Mouse (Mus musculus) forebrain, embryonic 14.5 days (tissue): ENCODE data around the gene Aldh1l1. TPM values are rescaled to one million over a fixed set of nuclear protein-coding genes. Genes with fewer than 3 reads are reported as not detected.

ENCODE experiments used
- ATAC-seq: fragments of 200-750 bp; cut with Nextera tagmentation; 2 replicates; pipeline ENCODE4 v1.8.0; 2017; ENCODE audit warnings: mild to moderate bottlenecking, moderate library complexity
- DNase-seq: peaks from one replicate; pipeline ENCODE4 v3.0.0-alpha.2; 2015; ENCODE audit warnings: low spot score
- H3K27ac ChIP-seq: fragments of 300-500 bp; sonication (generic); 2 replicates; pipeline ENCODE4 v1.5.1; 2014; ENCODE audit warnings: low read depth, mild to moderate bottlenecking, control low read depth, low read length, moderate library complexity
- H3K27me3 ChIP-seq: fragments of 300-500 bp; sonication (generic); replicated peaks from 2 replicates; pipeline ENCODE4 v1.6.1; 2014; ENCODE audit warnings: low read length, control low read depth, mixed read lengths; ENCODE audit not compliant: control insufficient read depth, insufficient read depth
- H3K36me3 ChIP-seq: fragments of 300-500 bp; sonication (generic); 2 replicates; pipeline ENCODE4 v1.6.1; 2014; ENCODE audit warnings: low read length, control low read depth; ENCODE audit not compliant: control insufficient read depth, insufficient read depth
- H3K4me1 ChIP-seq: fragments of 300-500 bp; sonication (generic); 2 replicates; pipeline ENCODE4 v1.6.1; 2014; ENCODE audit warnings: antibody characterized with exemption, low read length, control low read depth; ENCODE audit not compliant: control insufficient read depth, insufficient read depth
- H3K4me2 ChIP-seq: fragments of 300-500 bp; sonication (generic); 2 replicates; pipeline ENCODE4 v1.6.1; 2014; ENCODE audit warnings: mild to moderate bottlenecking, control low read depth, low read length
- H3K4me3 ChIP-seq: fragments of 300-500 bp; sonication (generic); 2 replicates; pipeline ENCODE4 v1.5.1; 2014; ENCODE audit warnings: low read depth, low read length, control low read depth
- H3K9ac ChIP-seq: fragments of 300-500 bp; sonication (generic); 2 replicates; pipeline ENCODE4 v1.6.1; 2014; ENCODE audit warnings: mild to moderate bottlenecking, low read length, control low read depth, moderate library complexity
- H3K9me3 ChIP-seq: fragments of 300-500 bp; sonication (generic); replicated peaks from 2 replicates; pipeline ENCODE4 v1.6.1; 2016; ENCODE audit warnings: low read length, control low read depth, mixed read lengths; ENCODE audit not compliant: control insufficient read depth
- WGBS: fragments of 180-500 bp; shearing (Covaris S2); extraction: QIAGEN DNeasy Blood & Tissue Kit; methylation state at CpG from one replicate; pipeline ENCODE4 v1.1.7; 2014; 5-methylcytosine and 5-hydroxymethylcytosine counted together
- polyA plus RNA-seq: library from polyadenylated mRNA; unstranded; fragments of >200 nt; fragmentation: Nextera tagmentation; extraction: Ambion mirVana; gene quantifications from 2 replicates; pipeline ENCODE4 v1.2.1, GENCODE M21; 2014

Gene Aldh1l1
- polyA plus RNA-seq, 1 experiment from 2014 or later = 15.8 TPM

- ATAC-seq (no peak), DNase-seq (no peak)
- H3K36me3 ChIP-seq = no peaks in the 10 kb centered on the region
- H3K27me3 ChIP-seq = no peaks in the 10 kb centered on the region
- WGBS = 85% methylated on average over 3 of the region's 3 CpGs
- H3K4me2 ChIP-seq = no peak overlapping the region
- no peak overlapping the region for H3K4me3 ChIP-seq
- H3K27ac ChIP-seq = no peak overlapping the region
- no peak overlapping the region for H3K9ac ChIP-seq
- peaks cover 5% of the 10 kb centered on the region; the same call in 1 of the 2 replicates for H3K4me1 ChIP-seq
- no peaks in the 10 kb centered on the region for H3K9me3 ChIP-seq
Observed at GRCm38 (mm10) chr6:90494155-90494554, 7.9 kb downstream of the Aldh1l1 start.

GRCm38 (mm10) chr6:90494566-90494965 is 8.3 kb downstream of the Aldh1l1 start:
- no peak overlapping the region for H3K27ac ChIP-seq
- H3K4me3 ChIP-seq = no peak overlapping the region

GRCm38 (mm10) chr6:90495282-90495912 is 9.2 kb downstream of the Aldh1l1 start:
- Histone ChIP-seq H3K27me3 (no peaks in the 10 kb centered on the region), H3K4me3 (no peak overlapping the region), H3K27ac (no peak overlapping the region), H3K4me2 (no peak overlapping the region), H3K36me3 (no peaks in the 10 kb centered on the region), H3K9ac (no peak overlapping the region), H3K4me1 (peaks cover 5% of the 10 kb centered on the region; the same call in 1 of the 2 replicates), H3K9me3 (no peaks in the 10 kb centered on the region)
- 51% methylated on average over 7 of the region's 7 CpGs for WGBS
- peak; percentile 66 for ATAC-seq
- DNase-seq = peak; percentile 55

More at GRCm38 (mm10) chr6:90494566-90494965, 8.3 kb downstream of the Aldh1l1 start:
- Histone ChIP-seq H3K4me2 (no peak overlapping the region), H3K9me3 (no peaks in the 10 kb centered on the region), H3K36me3 (no peaks in the 10 kb centered on the region), H3K9ac (no peak overlapping the region), H3K27me3 (no peaks in the 10 kb centered on the region), H3K4me1 (peaks cover 5% of the 10 kb centered on the region; the same call in 1 of the 2 replicates)
- ATAC-seq = no peak
- WGBS = 88% methylated on average over 3 of the region's 3 CpGs
- DNase-seq = no peak

- no peak for ATAC-seq
- Histone ChIP-seq H3K9me3 (no peaks in the 10 kb centered on the region), H3K9ac (no peak overlapping the region), H3K27ac (no peak overlapping the region), H3K4me2 (no peak overlapping the region), H3K4me3 (no peak overlapping the region), H3K36me3 (no peaks in the 10 kb centered on the region), H3K4me1 (peaks cover 5% of the 10 kb centered on the region; the same call in 1 of the 2 replicates), H3K27me3 (no peaks in the 10 kb centered on the region)
- DNase-seq = no peak
- WGBS = 71% methylated on average over 3 of the region's 3 CpGs
Observed at GRCm38 (mm10) chr6:90496217-90496616, 10.0 kb downstream of the Aldh1l1 start.

- no peak overlapping the region for H3K4me2 ChIP-seq
- no peaks in the 10 kb centered on the region for H3K9me3 ChIP-seq
- H3K9ac ChIP-seq = no peak overlapping the region
- WGBS = 31% methylated on average over 4 of the region's 4 CpGs
- H3K27me3 ChIP-seq = no peaks in the 10 kb centered on the region
- no peaks in the 10 kb centered on the region for H3K36me3 ChIP-seq
- peaks cover 5% of the 10 kb centered on the region; the same call in 1 of the 2 replicates for H3K4me1 ChIP-seq
- no peak overlapping the region for H3K4me3 ChIP-seq
- H3K27ac ChIP-seq = no peak overlapping the region
- DNase-seq (no peak), ATAC-seq (no peak)
Observed at GRCm38 (mm10) chr6:90499509-90499908, 13.3 kb downstream of the Aldh1l1 start.

- ATAC-seq = no peak
- WGBS = 77% methylated on average over 8 of the region's 8 CpGs
Observed at GRCm38 (mm10) chr6:90501222-90501940, 15.2 kb downstream of the Aldh1l1 start.

GRCm38 (mm10) chr6:90505906-90506305 is 19.7 kb downstream of the Aldh1l1 start:
- H3K27me3 ChIP-seq = no peaks in the 10 kb centered on the region
- WGBS = 63% methylated on average over 6 of the region's 6 CpGs
- H3K4me2 ChIP-seq = no peak overlapping the region
- peak overlapping the region; percentile 73; the same call in 1 of the 2 replicates for H3K27ac ChIP-seq
- DNase-seq (no peak), ATAC-seq (no peak)
- H3K36me3 ChIP-seq = no peaks in the 10 kb centered on the region
- peaks cover 32% of the 10 kb centered on the region for H3K4me1 ChIP-seq
- no peaks in the 10 kb centered on the region for H3K9me3 ChIP-seq
- no peak overlapping the region for H3K9ac ChIP-seq
- H3K4me3 ChIP-seq = no peak overlapping the region

More at GRCm38 (mm10) chr6:90501222-90501940, 15.2 kb downstream of the Aldh1l1 start:
- Histone ChIP-seq H3K4me3 (no peak overlapping the region), H3K4me2 (no peak overlapping the region), H3K27ac (no peak overlapping the region), H3K9ac (no peak overlapping the region), H3K27me3 (no peaks in the 10 kb centered on the region), H3K36me3 (no peaks in the 10 kb centered on the region), H3K9me3 (no peaks in the 10 kb centered on the region), H3K4me1 (peaks cover 7% of the 10 kb centered on the region)
- DNase-seq = no peak

- no peaks in the 10 kb centered on the region for H3K9me3 ChIP-seq
Observed at GRCm38 (mm10) chr6:90506673-90507311, 20.6 kb downstream of the Aldh1l1 start.

More at GRCm38 (mm10) chr6:90506673-90507311, 20.6 kb downstream of the Aldh1l1 start:
- Histone ChIP-seq H3K4me1 (peaks cover 32% of the 10 kb centered on the region), H3K36me3 (no peaks in the 10 kb centered on the region), H3K4me2 (peak overlapping the region; percentile 4; the same call in 1 of the 2 replicates), H3K4me3 (no peak overlapping the region), H3K9ac (no peak overlapping the region), H3K27ac (peak overlapping the region; percentile 73), H3K27me3 (no peaks in the 10 kb centered on the region)
- DNase-seq = peak; percentile 92
- peak; percentile 94 for ATAC-seq
- WGBS = 50% methylated on average over 16 of the region's 16 CpGs
